Mouse (Mus musculus) adipose tissue, adult 10 weeks (tissue): ENCODE results near the gene Cma2. TPM values are rescaled to one million over a fixed set of nuclear protein-coding genes. Genes with fewer than 3 reads are reported as not detected.

ENCODE experiments used
- polyA plus RNA-seq: library from polyadenylated mRNA; stranded (reverse); fragments of 350-450 nt; fragmentation: Illumina TruSeq; extraction: RNeasy Lipid Tissue Mini Kit (QIAGEN cat#74804); gene quantifications from one replicate; pipeline ENCODE4 v1.2.3, GENCODE M21; 2014; ENCODE audit warnings: low read depth, low replicate concordance

Gene Cma2
- polyA plus RNA-seq = not detected

DNA sequence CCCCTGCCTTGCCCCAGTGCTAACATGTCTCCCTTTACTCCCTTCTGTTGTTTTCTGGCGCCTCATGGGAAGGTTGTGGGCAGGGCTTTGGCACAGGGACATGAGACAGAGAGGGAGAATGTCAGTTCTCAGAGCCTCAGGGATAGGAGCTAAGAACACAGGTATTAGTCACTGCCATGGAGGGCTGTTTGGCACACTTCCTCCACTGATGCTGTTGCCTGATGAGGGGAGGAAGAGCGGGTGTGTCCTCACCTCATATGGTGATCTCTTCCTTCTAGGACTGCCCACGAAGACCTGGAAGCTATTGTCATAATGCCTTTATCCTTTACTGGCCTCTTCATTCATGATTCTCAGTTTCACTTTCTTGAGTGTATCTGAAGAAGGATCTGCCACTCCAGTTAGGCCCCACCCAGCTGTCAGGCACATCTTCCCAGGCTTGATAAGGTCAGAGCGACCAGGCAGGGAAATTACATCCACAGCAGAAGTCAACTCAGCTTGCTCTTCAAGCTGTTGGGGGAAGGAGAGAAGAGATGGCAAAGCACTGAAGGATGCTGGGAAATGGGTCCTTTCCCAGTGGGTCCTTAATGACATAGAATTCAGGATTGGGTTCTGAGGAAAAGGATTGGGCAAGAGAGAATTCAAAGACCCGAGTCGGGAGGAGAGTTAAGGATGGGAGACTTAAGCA is at the start of gene Cma2:
TSS of gene Cma2 (plus strand) at position 635 of the 685 bp plus-strand sequence.

DNA sequence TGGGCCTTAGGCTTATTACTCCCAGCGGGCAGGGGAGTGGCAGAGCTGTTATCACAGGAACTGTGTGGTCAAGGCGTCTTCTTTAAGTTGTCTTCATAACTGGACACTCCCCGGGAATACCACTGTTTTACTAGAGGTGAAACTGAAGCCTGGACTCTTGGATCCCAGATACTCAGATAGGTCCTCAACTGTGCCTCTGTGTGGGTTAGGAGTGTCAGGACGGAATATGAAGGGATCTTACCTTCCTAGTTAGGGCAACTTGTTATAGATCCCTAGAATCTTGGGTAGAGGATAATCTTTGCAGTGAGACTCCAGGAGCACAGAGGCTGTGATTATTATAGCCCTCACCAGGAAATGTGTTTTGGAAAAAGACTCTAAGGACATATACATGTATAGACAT is 6.2 kb upstream of the Cma2 start, which contains the start of gene Cma1:
TSS of gene Cma1 (minus strand) at position 101 of the 400 bp plus-strand sequence.

DNA sequence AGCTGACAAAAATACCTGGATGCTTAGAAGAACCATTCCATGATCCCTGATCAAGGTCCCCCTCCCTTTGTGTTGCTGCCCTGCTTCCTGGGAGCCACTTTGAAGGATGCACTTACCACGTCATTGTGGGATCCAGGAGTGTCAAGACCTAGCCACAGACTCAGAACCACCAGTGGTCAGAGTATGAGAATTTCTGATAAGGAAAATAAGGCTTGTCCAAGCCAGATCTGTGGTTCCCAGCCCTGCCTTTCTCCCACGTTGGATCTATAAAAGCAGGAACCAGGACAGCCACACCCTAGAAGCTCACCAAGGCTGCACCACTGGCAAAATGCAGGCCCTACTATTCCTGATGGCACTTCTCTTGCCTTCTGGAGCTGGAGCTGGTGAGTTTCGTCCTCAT is 66.9 kb downstream of the Cma2 start, which contains the start of gene Mcpt1:
TSS of gene Mcpt1 (plus strand) at position 301 of the 400 bp plus-strand sequence.

Other genes with a start within 250 kb of the Cma2 start
- 2.5 TPM for gene Tgm1, start 237.1 kb upstream of the Cma2 start, polyA plus RNA-seq
- gene Rabggta, start 228.7 kb upstream of the Cma2 start, polyA plus RNA-seq = 28.8 TPM
- 77.8 TPM for gene Dhrs1, start 205.3 kb upstream of the Cma2 start, polyA plus RNA-seq
- gene Nop9, start 205.3 kb upstream of the Cma2 start, polyA plus RNA-seq = 15.5 TPM
- gene Cideb, start 192.5 kb upstream of the Cma2 start, polyA plus RNA-seq = 5.3 TPM
- 0.77 TPM for gene Ltb4r2, start 189.6 kb upstream of the Cma2 start, polyA plus RNA-seq
- 2.9 TPM for gene Ltb4r1, start 185.0 kb upstream of the Cma2 start, polyA plus RNA-seq
- gene Adcy4, start 166.9 kb upstream of the Cma2 start, polyA plus RNA-seq = 9.6 TPM
- gene Ripk3, start 162.1 kb upstream of the Cma2 start, polyA plus RNA-seq = 3.7 TPM
- 8.8 TPM for gene Nfatc4, start 127.8 kb upstream of the Cma2 start, polyA plus RNA-seq
- 4.7 TPM for gene Nynrin, start 97.0 kb upstream of the Cma2 start, polyA plus RNA-seq
- gene Cbln3, start 66.6 kb upstream of the Cma2 start, polyA plus RNA-seq = 0.21 TPM
- gene Khnyn, start 66.0 kb upstream of the Cma2 start, polyA plus RNA-seq = 19.3 TPM
- 52.9 TPM for gene Sdr39u1, start 50.7 kb upstream of the Cma2 start, polyA plus RNA-seq
- 7.3 TPM for gene Cma1, start 6.3 kb upstream of the Cma2 start, polyA plus RNA-seq
- gene Mcpt1, start 67.0 kb downstream of the Cma2 start, polyA plus RNA-seq = not detected
- gene Mcpt9, start 79.5 kb downstream of the Cma2 start, polyA plus RNA-seq = not detected
- not detected for gene Mcpt2, start 91.1 kb downstream of the Cma2 start, polyA plus RNA-seq
- 7.4 TPM for gene Mcpt4, start 111.3 kb downstream of the Cma2 start, polyA plus RNA-seq
- gene Mcpt8, start 134.3 kb downstream of the Cma2 start, polyA plus RNA-seq = not detected
- gene Ctsg, start 151.6 kb downstream of the Cma2 start, polyA plus RNA-seq = not detected
- gene Gzme, start 169.6 kb downstream of the Cma2 start, polyA plus RNA-seq = not detected
- not detected for gene Gzmd, start 181.6 kb downstream of the Cma2 start, polyA plus RNA-seq
- not detected for gene Gzmg, start 208.6 kb downstream of the Cma2 start, polyA plus RNA-seq
- 0.35 TPM for gene Gzmn, start 223.6 kb downstream of the Cma2 start, polyA plus RNA-seq